Mouse (Mus musculus): Measurements from ENCODE around the gene Zfp961.

GRCm38 (mm10) chr8:71988867-71989599, 38.2 kb downstream of the Zfp961 start:
- TF ChIP-seq CTCF (IDR thresholded peaks at IDR 0.05; ENCODE audit: borderline replicate concordance, insufficient read depth, low read depth, low read length) = no peak
- no peak for TF ChIP-seq POLR2A (IDR thresholded peaks at IDR 0.05; ENCODE audit: borderline replicate concordance, insufficient read depth, low read length)

Data from cerebellum, adult 2 months (tissue).